Mouse (Mus musculus): ENCODE data around the gene Pald1.

- no peak for TF ChIP-seq POLR2A (IDR thresholded peaks at IDR 0.05; ENCODE audit: borderline replicate concordance, extremely low read depth, insufficient read depth, insufficient read length, poor library complexity, severe bottlenecking)
- no peak for TF ChIP-seq CTCF (IDR thresholded peaks at IDR 0.05; ENCODE audit: borderline replicate concordance, extremely low read depth, insufficient read depth, insufficient read length)
Observed at GRCm38 (mm10) chr10:61410193-61410592, 26.9 kb upstream of the Pald1 start.

Data from brain, embryonic 14.5 days (tissue).